Mouse (Mus musculus): ENCODE measurements around the gene Aup1. TPM values are rescaled to one million over a fixed set of nuclear protein-coding genes. Genes with fewer than 3 reads are reported as not detected.

The Aup1 gene
- polyA plus RNA-seq (2015; fragmentation: Nextera tagmentation; extraction: Ambion mirVana), result 182 and 198 TPM in 2 replicates

- ATAC-seq (replicated peaks), result peak; percentile 98
- H3K4me1 ChIP-seq, result peaks cover 32% of the 10 kb centered on the region
- H3K36me3 ChIP-seq (replicated peaks), result peaks cover 4% of the 10 kb centered on the region; the same call in 1 of the 2 replicates
- WGBS, result 0% methylated on average over 58 of the region's 64 CpGs
- no peaks in the 10 kb centered on the region for H3K9me3 ChIP-seq
- peak within 1 kb of the TSS; percentile 82 for H3K4me2 ChIP-seq
- H3K4me3 ChIP-seq, result peak within 1 kb of the TSS; percentile 53
- H3K27ac ChIP-seq, result peak within 1 kb of the TSS; percentile 84
- H3K27me3 ChIP-seq (replicated peaks), result no peaks in the 10 kb centered on the region
- H3K9ac ChIP-seq, result peak within 1 kb of the TSS; percentile 78
Measured at GRCm38 (mm10) chr6:83054074-83054851, at the start of gene Aup1. Aup1 (plus strand) TSS chr6:83054521.

DNA sequence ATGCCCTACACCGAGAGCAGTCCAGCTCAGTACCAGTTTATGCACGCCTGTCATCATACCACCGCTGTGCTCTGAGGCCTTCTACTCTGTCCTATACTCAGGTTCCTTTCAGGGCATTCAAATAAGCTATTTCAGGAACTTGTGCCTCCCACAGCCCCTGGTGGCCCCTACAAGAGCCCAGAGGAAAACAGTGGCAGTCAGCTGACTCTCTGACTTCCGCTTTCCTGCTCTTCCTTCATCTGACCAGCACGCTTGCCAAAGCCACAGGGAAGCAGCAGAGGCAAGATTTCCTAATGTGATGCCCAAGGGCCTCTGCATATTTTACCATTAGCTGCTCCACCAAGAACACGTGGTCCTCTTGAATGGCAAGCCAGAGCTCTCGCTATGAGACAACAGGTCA lies 49.4 kb upstream of the Aup1 start:
- H3K27me3 ChIP-seq (replicated peaks), result no peaks in the 10 kb centered on the region
- no peaks in the 10 kb centered on the region for H3K4me1 ChIP-seq
- H3K9me3 ChIP-seq, result no peaks in the 10 kb centered on the region
- H3K9ac ChIP-seq, result no peak overlapping the region
- no peak overlapping the region for H3K4me2 ChIP-seq
- 56% methylated on average over 7 of the region's 7 CpGs for WGBS
- H3K27ac ChIP-seq, result no peak overlapping the region
- no peaks in the 10 kb centered on the region for H3K36me3 ChIP-seq (replicated peaks)
- no peak overlapping the region for H3K4me3 ChIP-seq
- no peak for ATAC-seq (replicated peaks)

DNA sequence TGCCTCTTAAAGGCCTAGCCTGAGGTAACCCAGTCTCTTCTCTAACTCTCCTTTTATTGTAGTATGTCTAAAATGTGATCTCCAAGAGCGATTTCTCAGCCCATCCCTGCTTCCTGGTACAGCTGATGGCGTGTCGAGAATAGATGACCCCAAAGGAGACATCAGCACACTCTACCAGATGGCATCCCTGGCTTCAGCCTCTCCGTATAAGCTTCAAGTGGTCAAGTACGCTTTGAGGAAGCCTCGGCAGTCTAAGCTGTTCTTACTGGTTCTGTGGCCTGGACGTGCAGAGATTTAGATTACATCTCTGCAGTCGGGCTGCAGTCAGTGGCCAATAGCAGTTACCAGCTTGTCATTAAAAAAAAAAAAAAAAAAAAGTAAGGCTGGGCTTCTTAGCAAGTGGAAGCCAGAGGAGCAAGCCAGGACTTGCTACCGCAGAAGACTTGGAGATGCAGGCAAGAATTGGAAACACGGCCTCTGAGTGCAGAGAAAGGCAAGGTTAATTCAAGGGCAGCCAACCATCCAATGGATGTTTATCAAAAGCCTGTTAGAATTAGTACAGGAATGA lies 48.8 kb upstream of the Aup1 start:
- Histone ChIP-seq H3K27me3 (replicated peaks) (no peaks in the 10 kb centered on the region), H3K9ac (no peak overlapping the region), H3K36me3 (replicated peaks) (no peaks in the 10 kb centered on the region), H3K9me3 (no peaks in the 10 kb centered on the region), H3K4me3 (no peak overlapping the region), H3K27ac (no peak overlapping the region), H3K4me2 (no peak overlapping the region), H3K4me1 (no peaks in the 10 kb centered on the region)
- no peak for ATAC-seq (replicated peaks)
- 87% methylated on average over 10 of the region's 10 CpGs for WGBS

DNA sequence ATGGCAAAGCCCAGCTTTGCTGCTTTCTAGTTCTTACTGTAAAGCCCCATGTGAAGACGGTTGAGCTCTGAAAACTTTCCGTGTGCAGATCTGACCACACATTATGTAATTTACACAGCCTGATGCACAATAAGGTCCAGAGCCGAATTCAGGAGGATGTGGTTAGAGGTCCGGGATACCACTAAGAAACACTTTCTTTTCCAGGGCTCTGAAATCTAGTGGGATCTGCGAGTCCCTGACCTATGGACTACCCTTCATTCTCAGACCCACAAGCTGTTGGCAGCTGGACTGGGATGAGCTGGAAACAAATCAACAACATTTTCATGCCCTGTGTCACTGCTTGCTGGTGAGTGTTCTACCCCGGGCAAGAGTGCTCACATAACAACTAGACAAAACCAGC lies 48.2 kb upstream of the Aup1 start:
- Histone ChIP-seq H3K4me1 (no peaks in the 10 kb centered on the region), H3K9ac (no peak overlapping the region), H3K27ac (no peak overlapping the region), H3K9me3 (no peaks in the 10 kb centered on the region), H3K27me3 (replicated peaks) (no peaks in the 10 kb centered on the region), H3K4me3 (no peak overlapping the region), H3K36me3 (replicated peaks) (no peaks in the 10 kb centered on the region), H3K4me2 (no peak overlapping the region)
- ATAC-seq (replicated peaks), result no peak
- 85% methylated on average over 6 of the region's 6 CpGs for WGBS

- ATAC-seq (replicated peaks), result no peak
- Histone ChIP-seq H3K9me3 (no peaks in the 10 kb centered on the region), H3K4me2 (no peak overlapping the region), H3K4me1 (no peaks in the 10 kb centered on the region), H3K4me3 (no peak overlapping the region), H3K27me3 (replicated peaks) (no peaks in the 10 kb centered on the region), H3K36me3 (replicated peaks) (no peaks in the 10 kb centered on the region), H3K27ac (no peak overlapping the region), H3K9ac (no peak overlapping the region)
- 73% methylated on average over 3 of the region's 3 CpGs for WGBS
Measured at GRCm38 (mm10) chr6:83008659-83009058, 45.7 kb upstream of the Aup1 start.

DNA sequence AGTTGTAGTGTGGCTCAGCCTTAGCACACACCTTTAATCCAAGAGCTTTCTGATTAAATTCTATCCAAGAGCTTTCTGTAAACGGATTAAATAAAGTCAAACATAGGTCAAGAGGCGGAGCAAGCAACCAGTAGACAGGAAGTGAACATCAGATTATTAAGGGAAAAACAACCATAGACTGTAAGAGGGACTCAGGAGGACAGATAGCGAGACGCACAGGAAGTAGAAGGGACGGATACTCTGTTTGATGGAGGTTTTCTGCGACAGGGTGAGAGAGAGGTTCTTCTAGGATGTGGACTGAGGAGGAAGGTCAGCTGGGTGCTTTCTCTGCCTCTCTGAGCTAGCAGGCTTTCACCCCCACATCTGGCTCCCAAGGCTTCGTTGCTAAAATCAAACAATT lies 44.3 kb upstream of the Aup1 start:
- H3K36me3 ChIP-seq (replicated peaks), result no peaks in the 10 kb centered on the region
- no peaks in the 10 kb centered on the region for H3K9me3 ChIP-seq
- no peaks in the 10 kb centered on the region for H3K27me3 ChIP-seq (replicated peaks)
- WGBS, result 80% methylated on average over 7 of the region's 7 CpGs
- H3K9ac ChIP-seq, result no peak overlapping the region
- H3K4me3 ChIP-seq, result no peak overlapping the region
- no peak overlapping the region for H3K4me2 ChIP-seq
- no peak for ATAC-seq (replicated peaks)
- H3K27ac ChIP-seq, result no peak overlapping the region
- H3K4me1 ChIP-seq, result no peaks in the 10 kb centered on the region

- Histone ChIP-seq H3K4me2 (no peak overlapping the region), H3K4me3 (no peak overlapping the region), H3K9me3 (no peaks in the 10 kb centered on the region), H3K9ac (no peak overlapping the region), H3K36me3 (replicated peaks) (no peaks in the 10 kb centered on the region), H3K27ac (no peak overlapping the region), H3K4me1 (no peaks in the 10 kb centered on the region), H3K27me3 (replicated peaks) (no peaks in the 10 kb centered on the region)
- ATAC-seq (replicated peaks), result no peak
- WGBS, result 85% methylated on average over 7 of the region's 7 CpGs
Measured at GRCm38 (mm10) chr6:83011255-83011654, 43.1 kb upstream of the Aup1 start.

DNA sequence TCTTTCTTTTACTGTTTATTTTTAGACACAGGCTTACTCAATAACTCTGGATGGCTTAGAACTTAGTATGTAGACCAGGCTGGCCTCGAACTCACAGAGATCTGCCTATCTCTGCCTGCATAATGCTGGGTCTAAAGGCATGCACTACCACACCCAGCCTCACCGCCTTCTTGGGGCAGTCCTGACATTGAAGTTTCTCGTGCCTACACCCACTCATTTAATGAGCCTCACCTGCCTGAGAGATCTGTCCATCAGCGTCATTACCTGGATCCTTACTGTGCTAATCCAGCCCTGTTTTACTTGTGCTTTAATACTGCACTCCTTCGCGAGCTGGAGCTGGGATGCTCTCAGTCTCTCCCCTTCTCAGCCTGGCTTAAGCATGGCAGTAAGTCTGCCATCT lies 42.6 kb upstream of the Aup1 start:
- no peak overlapping the region for H3K4me2 ChIP-seq
- H3K27ac ChIP-seq, result no peak overlapping the region
- no peak for ATAC-seq (replicated peaks)
- no peaks in the 10 kb centered on the region for H3K4me1 ChIP-seq
- H3K4me3 ChIP-seq, result no peak overlapping the region
- no peaks in the 10 kb centered on the region for H3K27me3 ChIP-seq (replicated peaks)
- H3K9ac ChIP-seq, result no peak overlapping the region
- H3K9me3 ChIP-seq, result no peaks in the 10 kb centered on the region
- 77% methylated on average over 6 of the region's 6 CpGs for WGBS
- no peaks in the 10 kb centered on the region for H3K36me3 ChIP-seq (replicated peaks)

DNA sequence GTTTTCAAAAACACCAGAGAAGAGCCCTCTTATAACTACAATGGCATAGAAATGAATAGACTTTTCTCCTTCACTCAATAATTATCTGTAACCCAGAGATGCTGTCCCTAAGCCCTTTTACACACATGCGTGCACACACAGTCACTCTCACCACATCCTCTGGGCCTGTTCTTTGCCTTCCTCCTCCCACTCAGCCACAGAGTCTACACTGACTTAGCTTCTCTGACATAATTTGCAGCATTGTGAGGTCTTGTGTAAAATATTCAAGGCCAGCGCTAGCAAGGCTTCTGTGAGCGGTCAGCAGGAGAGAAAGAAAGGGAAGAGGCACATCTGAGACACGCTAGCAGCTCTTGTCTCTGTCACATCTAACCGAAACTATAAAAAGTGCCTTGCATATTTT lies 40.9 kb upstream of the Aup1 start:
- no peaks in the 10 kb centered on the region for H3K9me3 ChIP-seq
- H3K27me3 ChIP-seq (replicated peaks), result no peaks in the 10 kb centered on the region
- ATAC-seq (replicated peaks), result no peak
- 71% methylated on average over 5 of the region's 5 CpGs for WGBS
- no peak overlapping the region for H3K27ac ChIP-seq
- H3K4me2 ChIP-seq, result no peak overlapping the region
- H3K9ac ChIP-seq, result no peak overlapping the region
- no peaks in the 10 kb centered on the region for H3K36me3 ChIP-seq (replicated peaks)
- H3K4me1 ChIP-seq, result no peaks in the 10 kb centered on the region
- H3K4me3 ChIP-seq, result no peak overlapping the region

GRCm38 (mm10) chr6:83014482-83015466 lies 39.5 kb upstream of the Aup1 start:
- Histone ChIP-seq H3K27me3 (replicated peaks) (no peaks in the 10 kb centered on the region), H3K36me3 (replicated peaks) (no peaks in the 10 kb centered on the region), H3K4me2 (no peak overlapping the region), H3K9ac (no peak overlapping the region), H3K27ac (no peak overlapping the region), H3K4me1 (no peaks in the 10 kb centered on the region), H3K9me3 (no peaks in the 10 kb centered on the region), H3K4me3 (no peak overlapping the region)
- no peak for ATAC-seq (replicated peaks)
- WGBS, result 77% methylated on average over 12 of the region's 12 CpGs

- Histone ChIP-seq H3K9me3 (no peaks in the 10 kb centered on the region), H3K4me2 (no peak overlapping the region), H3K4me1 (no peaks in the 10 kb centered on the region), H3K36me3 (replicated peaks) (no peaks in the 10 kb centered on the region), H3K27ac (no peak overlapping the region), H3K9ac (no peak overlapping the region), H3K4me3 (no peak overlapping the region), H3K27me3 (replicated peaks) (no peaks in the 10 kb centered on the region)
- WGBS, result 92% methylated on average over 2 of the region's 2 CpGs
- ATAC-seq (replicated peaks), result no peak
Measured at GRCm38 (mm10) chr6:83015749-83016148, 38.6 kb upstream of the Aup1 start.

GRCm38 (mm10) chr6:83017190-83017589 lies 37.1 kb upstream of the Aup1 start:
- ATAC-seq (replicated peaks), result no peak
- H3K4me3 ChIP-seq, result no peak overlapping the region
- WGBS, result 76% methylated on average over 3 of the region's 3 CpGs

More at GRCm38 (mm10) chr6:83017190-83017589, 37.1 kb upstream of the Aup1 start:
- no peak overlapping the region for H3K4me2 ChIP-seq
- H3K27me3 ChIP-seq (replicated peaks), result no peaks in the 10 kb centered on the region
- H3K9ac ChIP-seq, result no peak overlapping the region
- no peaks in the 10 kb centered on the region for H3K4me1 ChIP-seq
- H3K27ac ChIP-seq, result no peak overlapping the region
- no peaks in the 10 kb centered on the region for H3K36me3 ChIP-seq (replicated peaks)
- no peaks in the 10 kb centered on the region for H3K9me3 ChIP-seq
